Mouse (Mus musculus): ENCODE data around the gene Tm4sf5.

GRCm38 (mm10) chr11:70467902-70468619 lies 37.0 kb upstream of the Tm4sf5 start:
- TF ChIP-seq CTCF (IDR thresholded peaks at IDR 0.05; ENCODE audit: low read depth) (no peak), EP300 (IDR thresholded peaks at IDR 0.05; ENCODE audit: low read depth) (no peak)

All from liver, embryonic 14.5 days (tissue).